Comparison of ENCODE assay signal across 15 mouse cellular contexts in the genomic region with DNA sequence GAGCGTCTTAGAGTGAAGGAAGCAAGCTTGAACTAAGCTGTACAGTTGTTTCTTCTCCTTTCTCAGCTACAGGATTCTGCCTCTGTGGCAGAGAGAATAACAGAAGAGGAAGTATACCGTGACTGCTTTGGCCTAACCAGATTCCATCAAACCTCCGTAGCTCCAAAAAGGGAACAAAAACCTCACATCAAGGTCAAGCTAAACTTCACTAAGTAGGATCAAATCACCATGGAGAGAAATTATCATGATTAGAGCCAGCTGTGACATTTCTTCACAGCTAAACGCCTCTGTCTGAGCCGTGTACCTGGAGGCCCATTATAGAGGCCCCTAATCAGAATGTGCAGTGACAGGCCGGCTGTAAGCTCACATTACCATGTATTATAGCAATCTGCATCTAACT. TPM values are rescaled to one million over a fixed set of nuclear protein-coding genes. Genes with fewer than 3 reads are reported as not detected.
DNase-seq lines count a peak whose midpoint lies in the region; ATAC-seq and TF ChIP-seq lines count a peak whose summit lies in the region.
"Had no signal": no experiment of that assay in that cellular context is flagged by ENCODE, and none has a peak within 500 bp of the region (broad histone marks: within the 10 kb centered on the region; RNA-seq: fewer than 3 reads in every experiment).

No protein-coding gene starts in this region.

- H3K4me2 ChIP-seq in intestine, embryonic 14.5 days (ENCODE audit: low read length), result no peak overlapping the region
- no peak overlapping the region for H3K4me2 ChIP-seq in intestine, embryonic 15.5 days (replicated peaks)
- H3K4me2 ChIP-seq in CH12.LX (ENCODE audit: insufficient read depth, low read depth, poor library complexity, severe bottlenecking), result no peak overlapping the region
- no peak overlapping the region for H3K4me2 ChIP-seq in embryonic facial prominence, embryonic 11.5 days (ENCODE audit: low read depth, low read length)

- no peaks in the 10 kb centered on the region for H3K4me1 ChIP-seq in intestine, embryonic 14.5 days (replicated peaks; ENCODE audit: control insufficient read depth, insufficient read depth, low read length)
- no peaks in the 10 kb centered on the region for H3K4me1 ChIP-seq in intestine, embryonic 15.5 days (replicated peaks)
- peaks cover 0 to 19% of the 10 kb centered on the region in 2 experiments; a peak in 2 of 4 replicates for H3K4me1 ChIP-seq in CH12.LX (ENCODE audit: control insufficient read depth in 1 of 2, insufficient read depth in 2 of 2)
- no peaks in the 10 kb centered on the region for H3K4me1 ChIP-seq in embryonic facial prominence, embryonic 11.5 days (ENCODE audit: control insufficient read depth, insufficient read depth, low read length)
- H3K4me1 ChIP-seq: hindbrain, embryonic 10.5 days had no signal

- no peak overlapping the region for H3K9ac ChIP-seq in intestine, embryonic 14.5 days (ENCODE audit: low read length)
- H3K9ac ChIP-seq in intestine, embryonic 15.5 days, result no peak overlapping the region
- H3K9ac ChIP-seq in CH12.LX (ENCODE audit: insufficient read depth, low read depth), result no peak overlapping the region
- no peak overlapping the region for H3K9ac ChIP-seq in embryonic facial prominence, embryonic 11.5 days (replicated peaks; ENCODE audit: low read length)

- no peak for TF ChIP-seq POLR2A in CH12.LX (IDR thresholded peaks at IDR 0.05; ENCODE audit: low read depth, low read length)

- TF ChIP-seq EP300 in CH12.LX (IDR thresholded peaks at IDR 0.05; ENCODE audit: low read length), result peak; percentile 29; the same call in 1 of the 2 replicates

- WGBS in intestine, embryonic 14.5 days, result 64% methylated on average over 6 of the region's 6 CpGs
- 63% methylated on average over 6 of the region's 6 CpGs for WGBS in intestine, embryonic 15.5 days
- 31% methylated on average over 6 of the region's 6 CpGs for WGBS in embryonic facial prominence, embryonic 11.5 days
- 8% methylated on average over 6 of the region's 6 CpGs for WGBS in macrophage (ENCODE audit: missing documents)

- TF ChIP-seq CTCF in CH12.LX (conservative IDR thresholded peaks at IDR 0.05 in 1 of 2, IDR thresholded peaks at IDR 0.05 in 1 of 2; ENCODE audit: low read depth in 2 of 2, low read length in 2 of 2), result no peak

- no peaks in the 10 kb centered on the region for H3K27me3 ChIP-seq in intestine, embryonic 14.5 days (replicated peaks; ENCODE audit: control insufficient read depth, insufficient read depth, low read length)
- no peaks in the 10 kb centered on the region for H3K27me3 ChIP-seq in intestine, embryonic 15.5 days (replicated peaks)
- no peaks in the 10 kb centered on the region for H3K27me3 ChIP-seq in CH12.LX (replicated peaks)
- H3K27me3 ChIP-seq in embryonic facial prominence, embryonic 11.5 days (ENCODE audit: control insufficient read depth, insufficient read depth, low read length), result no peaks in the 10 kb centered on the region

- no peak for ATAC-seq in intestine, embryonic 14.5 days (replicated peaks; ENCODE audit: low FRiP score, low TSS enrichment, low read depth)
- ATAC-seq in intestine, embryonic 15.5 days, result no peak
- ATAC-seq in embryonic facial prominence, embryonic 11.5 days (replicated peaks; ENCODE audit: insufficient number of reproducible peaks, low FRiP score, low TSS enrichment, low read depth), result peak; percentile 73; the same call in 1 of the 2 replicates

- dilution Hi-C loops in CH12.LX (cut with MboI; ENCODE audit: extremely low pct_ligation_motif_present, extremely low pct_unique_long_range_greater_than_20kb, low sequenced_read_pairs), result no loop called here

- H3K36me3 ChIP-seq in intestine, embryonic 14.5 days (ENCODE audit: control insufficient read depth, insufficient read depth, low read length), result no peaks in the 10 kb centered on the region
- H3K36me3 ChIP-seq in intestine, embryonic 15.5 days, result no peaks in the 10 kb centered on the region
- H3K36me3 ChIP-seq in CH12.LX (replicated peaks in 1 of 2; ENCODE audit: control insufficient read depth in 1 of 2, insufficient read depth in 1 of 2, low read length in 1 of 2), result no peaks in the 10 kb centered on the region
- H3K36me3 ChIP-seq in embryonic facial prominence, embryonic 11.5 days (replicated peaks; ENCODE audit: control insufficient read depth, insufficient read depth, low read depth, low read length), result no peaks in the 10 kb centered on the region
- no peaks in the 10 kb centered on the region for H3K36me3 ChIP-seq in macrophage (ENCODE audit: inconsistent target)
- H3K36me3 ChIP-seq: forebrain, embryonic 10.5 days; hindbrain, embryonic 10.5 days had no signal

- no peak overlapping the region for H3K27ac ChIP-seq in intestine, embryonic 14.5 days (ENCODE audit: low read depth)
- no peak overlapping the region for H3K27ac ChIP-seq in intestine, embryonic 15.5 days
- H3K27ac ChIP-seq in CH12.LX (ENCODE audit: insufficient read depth, low read depth) (no peak overlapping the region), macrophage (peak overlapping the region; percentile 73)
- no peak overlapping the region for H3K27ac ChIP-seq in embryonic facial prominence, embryonic 11.5 days (replicated peaks; ENCODE audit: low read depth, low read length)
- H3K27ac ChIP-seq: forebrain, embryonic 10.5 days; layer of hippocampus, adult 2 months had no signal

- TF ChIP-seq RAD21 in CH12.LX (IDR thresholded peaks at IDR 0.05; ENCODE audit: low read depth, low read length), result no peak

- peak; percentile 35 for DNase-seq in intestine, embryonic 14.5 days (ENCODE audit: low spot score)
- peak; percentile 38 for DNase-seq in CH12.LX (ENCODE audit: extremely low read depth)
- peak; percentile 77 for DNase-seq in embryonic facial prominence, embryonic 11.5 days (ENCODE audit: low spot score)
- DNase-seq in cerebellum, postnatal 36 days, result no peak
- DNase-seq in layer of hippocampus, adult 9-11 months, result no peak
- no peak for DNase-seq in urinary bladder, postnatal 10 days (ENCODE audit: low spot score)
- DNase-seq: adrenal gland, postnatal 14 days; kidney, adult 9 months; left cerebral cortex, postnatal 4 days; thymus, adult 18-20 months had no signal

- no peaks in the 10 kb centered on the region for H3K79me2 ChIP-seq in CH12.LX (replicated peaks; ENCODE audit: control insufficient read depth, extremely low read depth, insufficient read depth, poor library complexity, severe bottlenecking)
- H3K79me2 ChIP-seq in macrophage (ENCODE audit: inconsistent target), result no peaks in the 10 kb centered on the region

- H3K9me3 ChIP-seq in intestine, embryonic 14.5 days (ENCODE audit: control insufficient read depth, low read length), result no peaks in the 10 kb centered on the region
- H3K9me3 ChIP-seq in intestine, embryonic 15.5 days, result no peaks in the 10 kb centered on the region
- H3K9me3 ChIP-seq in CH12.LX (replicated peaks; ENCODE audit: low read length), result no peaks in the 10 kb centered on the region
- no peaks in the 10 kb centered on the region for H3K9me3 ChIP-seq in embryonic facial prominence, embryonic 11.5 days (replicated peaks; ENCODE audit: control insufficient read depth, low read length)
- H3K9me3 ChIP-seq: forebrain, embryonic 10.5 days; hindbrain, embryonic 10.5 days had no signal

- H3K4me3 ChIP-seq in intestine, embryonic 14.5 days (ENCODE audit: low read depth, low read length), result no peak overlapping the region
- no peak overlapping the region for H3K4me3 ChIP-seq in intestine, embryonic 15.5 days (replicated peaks)
- H3K4me3 ChIP-seq in CH12.LX (replicated peaks in 1 of 3; ENCODE audit: low read depth in 2 of 3, low read length in 2 of 3, poor library complexity in 1 of 3), result no peak overlapping the region
- no peak overlapping the region for H3K4me3 ChIP-seq in embryonic facial prominence, embryonic 11.5 days (ENCODE audit: low read depth, low read length)
- no peak overlapping the region for H3K4me3 ChIP-seq in macrophage (ENCODE audit: inconsistent target)
- H3K4me3 ChIP-seq: forebrain, embryonic 10.5 days; hindbrain, embryonic 10.5 days; layer of hippocampus, adult 2 months had no signal

- in situ Hi-C loops in CH12.LX (cut with MboI; ENCODE audit: low pct_ligation_motif_present, low pct_unique_long_range_greater_than_20kb, low sequenced_read_pairs), result no loop called here

TF ChIP-seq in CH12.LX, 34 proteins besides CTCF, POLR2A, EP300 and RAD21:
- TF ChIP-seq KAT2A (IDR thresholded peaks at IDR 0.05; ENCODE audit: insufficient replicate concordance, low read length), result no peak
- no peak for TF ChIP-seq GABPA (IDR thresholded peaks at IDR 0.05; ENCODE audit: insufficient replicate concordance, low read depth, low read length)

RNA-seq across cellular contexts. Expression of gene Esd, which starts 28.2 kb away (rescaled TPM):
- 380 and 386 TPM in 2 replicates for polyA plus RNA-seq in intestine, embryonic 14.5 days (2014; fragmentation: Nextera tagmentation; extraction: Ambion mirVana)
- polyA plus RNA-seq in intestine, embryonic 15.5 days (2015; fragmentation: Nextera tagmentation; extraction: Ambion mirVana), result 344 and 409 TPM in 2 replicates
- 206 and 231 TPM in 2 replicates for total RNA-seq in CH12.LX (2012; rRNA removed)
- 434 and 504 TPM in 2 replicates for total RNA-seq in CH12.LX (2014; rRNA removed)
- polyA plus RNA-seq in CH12.LX (2012; ENCODE audit: insufficient read length, low read depth), result 252 and 302 TPM in 2 replicates
- polyA plus RNA-seq in embryonic facial prominence, embryonic 11.5 days (2014; fragmentation: Nextera tagmentation; extraction: Ambion mirVana), result 392 and 412 TPM in 2 replicates
- 100 to 1,000 TPM in 21 of 26 experiments, 10 to 100 TPM in 5; 51.5 to 289 (median 135) TPM for total RNA-seq in macrophage (2018; cell fraction: chromatin; rRNA removed)
- 100 to 1,000 TPM; 250 to 494 (median 320) TPM for total RNA-seq in macrophage (2018; cell fraction: cytosol; rRNA removed)
- total RNA-seq in macrophage (2018; cell fraction: nucleus; rRNA removed), result 100 to 1,000 TPM in 22 of 26 experiments, 10 to 100 TPM in 4; 77.6 to 214 (median 130) TPM
- polyA plus RNA-seq in macrophage (2018), result 293 to 746 TPM (median 406 TPM) in 3 replicates

Comparison
In these comparisons a context has a peak if more than half of its experiments do, and no peak if none do; other contexts are left out.
1. DNase-seq: peak in intestine, embryonic 14.5 days (single experiment), CH12.LX (single experiment) and embryonic facial prominence, embryonic 11.5 days (single experiment); none in cerebellum, postnatal 36 days (0 of 2), layer of hippocampus, adult 9-11 months (single experiment) and urinary bladder, postnatal 10 days (single experiment).